8 mouse cellular contexts compared by ENCODE assay signal in genomic region chr4:54945603-54946445, GRCm38 (mm10). TPM values are rescaled to one million over a fixed set of nuclear protein-coding genes. Genes with fewer than 3 reads are reported as not detected.
DNase-seq lines count a peak whose midpoint lies in the region; ATAC-seq and TF ChIP-seq lines count a peak whose summit lies in the region.

No protein-coding gene starts in this region.

- H3K9ac ChIP-seq in liver, embryonic 14.5 days (replicated peaks), result no peak overlapping the region

- TF ChIP-seq POLR2A in testis, adult 2 months (IDR thresholded peaks at IDR 0.05; ENCODE audit: control insufficient read depth, low read depth, low read length), result no peak

- H3K27ac ChIP-seq in liver, embryonic 14.5 days, result no peak overlapping the region
- no peak overlapping the region for H3K27ac ChIP-seq in testis, adult 2 months (ENCODE audit: control insufficient read depth, insufficient read depth, low read depth, low read length)

- peaks cover 36% of the 10 kb centered on the region for H3K4me1 ChIP-seq in megakaryocyte, embryonic 14.5 days
- 0 out of 4 replicates have a peak, but pooled peaks cover 0 to 2% of the 10 kb centered on the region in 2 experiments for H3K4me1 ChIP-seq in liver, embryonic 14.5 days (replicated peaks; ENCODE audit: control insufficient read depth in 2 of 2, insufficient read depth in 2 of 2, low read length in 1 of 2)
- H3K4me1 ChIP-seq in testis, adult 2 months (ENCODE audit: control insufficient read depth, insufficient read depth, low read length), result peaks cover 17% of the 10 kb centered on the region; the same call in 1 of the 2 replicates

- no peaks in the 10 kb centered on the region for H3K36me3 ChIP-seq in megakaryocyte, embryonic 14.5 days (replicated peaks; ENCODE audit: low read length)
- no peaks in the 10 kb centered on the region for H3K36me3 ChIP-seq in liver, embryonic 14.5 days (replicated peaks; ENCODE audit: control insufficient read depth, insufficient read depth, low read depth)
- no peaks in the 10 kb centered on the region for H3K36me3 ChIP-seq in testis, adult 2 months (ENCODE audit: control insufficient read depth, insufficient read depth, low read length)

- peak; percentile 54 for DNase-seq in embryo, embryonic 11.5 days (ENCODE audit: low read depth, low spot score)
- peak; percentile 44 for DNase-seq in heart, postnatal 4 days
- DNase-seq in liver, embryonic 14.5 days (ENCODE audit: low read depth in 3 of 3, low spot score in 3 of 3), result no peak
- no peak for DNase-seq in cerebellum, adult 9-11 months
- no peak for DNase-seq in left cerebral cortex, adult 11 months (ENCODE audit: low spot score)

- peaks cover 65% of the 10 kb centered on the region for H3K27me3 ChIP-seq in megakaryocyte, embryonic 14.5 days (replicated peaks)
- peaks cover 46% of the 10 kb centered on the region for H3K27me3 ChIP-seq in liver, embryonic 14.5 days (ENCODE audit: control insufficient read depth, insufficient read depth, low read length)
- peaks cover 2% of the 10 kb centered on the region for H3K27me3 ChIP-seq in testis, adult 2 months (ENCODE audit: control insufficient read depth, insufficient read depth, low read length)

- no peaks in the 10 kb centered on the region for H3K9me3 ChIP-seq in megakaryocyte, embryonic 14.5 days
- H3K9me3 ChIP-seq in liver, embryonic 14.5 days (ENCODE audit: control insufficient read depth, low read length), result no peaks in the 10 kb centered on the region

- H3K4me3 ChIP-seq in megakaryocyte, embryonic 14.5 days (replicated peaks), result peak overlapping the region; percentile 78
- peak overlapping the region; percentile 16 to 24; a peak in 2 of 4 replicates for H3K4me3 ChIP-seq in liver, embryonic 14.5 days (ENCODE audit: insufficient read depth in 1 of 2, low read depth in 2 of 2, low read length in 2 of 2)
- peak overlapping the region; percentile 3 for H3K4me3 ChIP-seq in testis, adult 2 months (ENCODE audit: control insufficient read depth, low read depth, low read length)

- no peak for TF ChIP-seq EP300 in liver, embryonic 14.5 days (IDR thresholded peaks at IDR 0.05; ENCODE audit: low read depth)

- no peak for ATAC-seq in megakaryocyte, adult 5-6 weeks (ENCODE audit: poor library complexity, severe bottlenecking)
- no peak for ATAC-seq in liver, embryonic 14.5 days (ENCODE audit: insufficient read depth)

- TF ChIP-seq CTCF in liver, embryonic 14.5 days (IDR thresholded peaks at IDR 0.05; ENCODE audit: low read depth), result no peak
- TF ChIP-seq CTCF in testis, adult 2 months (IDR thresholded peaks at IDR 0.05; ENCODE audit: control insufficient read depth, insufficient read depth, insufficient replicate concordance, low read depth, low read length), result no peak

- 1% methylated on average over 36 of the region's 36 CpGs for WGBS in liver, embryonic 14.5 days (ENCODE audit: insufficient replicate concordance)

- H3K4me2 ChIP-seq in liver, embryonic 14.5 days (ENCODE audit: low read depth), result peak overlapping the region; percentile 37

RNA-seq across cellular contexts. Expression of gene Zfp462, which starts 1.0 kb away (rescaled TPM):
- polyA plus RNA-seq in megakaryocyte, embryonic 14.5 days (2012; ENCODE audit: insufficient read depth, low replicate concordance), result 0.06 and 0.25 TPM in 2 replicates
- 0.04 TPM in 1 of 2 replicates, not detected in the other for total RNA-seq in megakaryocyte, adult 5-6 weeks (2015)
- not detected in 2 replicates for total RNA-seq in megakaryocyte, adult 5-6 weeks (2017)
- 10 to 100 TPM; 21.0 to 25.6 TPM for total RNA-seq in heart, postnatal 4 days (2021)
- polyA plus RNA-seq in liver, embryonic 14.5 days (2012; rRNA removed), result 0.35 and 0.36 TPM in 2 replicates
- polyA plus RNA-seq in liver, embryonic 14.5 days (2014; fragmentation: Nextera tagmentation; extraction: Ambion mirVana), result 0.05 and 0.08 TPM in 2 replicates
- polyA plus RNA-seq in testis, adult 2 months (2012; rRNA removed), result 5.2 and 5.7 TPM in 2 replicates

Comparison
In these comparisons a context has a peak if more than half of its experiments do, and no peak if none do; other contexts are left out.
1. H3K4me3 ChIP-seq: peak in every context shown above with its lines; median percentile 78 in megakaryocyte, embryonic 14.5 days; 20 in liver, embryonic 14.5 days; 3 in testis, adult 2 months.
2. DNase-seq: peak in embryo, embryonic 11.5 days (single experiment) and heart, postnatal 4 days (single experiment); none in liver, embryonic 14.5 days (0 of 3), cerebellum, adult 9-11 months (single experiment) and left cerebral cortex, adult 11 months (single experiment).